Mouse (Mus musculus): ENCODE measurements around the gene Tnp1.

Gene Tnp1

GRCm38 (mm10) chr1:73015731-73016130 lies at the start of gene Tnp1:
Gene Tnp1 (minus strand): TSS chr1:73015909.
- DNase-seq (ENCODE audit: low read depth) = no peak

GRCm38 (mm10) chr1:73064336-73064735 lies 48.6 kb upstream of the Tnp1 start:
- DNase-seq (ENCODE audit: low read depth) = no peak

- DNase-seq (ENCODE audit: low read depth) = no peak
Measured at GRCm38 (mm10) chr1:73061491-73062233, 46.0 kb upstream of the Tnp1 start.

- DNase-seq (ENCODE audit: low read depth) = no peak
Measured at GRCm38 (mm10) chr1:73060271-73060670, 44.6 kb upstream of the Tnp1 start.

- DNase-seq (ENCODE audit: low read depth) = no peak
Measured at GRCm38 (mm10) chr1:73056266-73057001, 40.7 kb upstream of the Tnp1 start.

- no peak for DNase-seq (ENCODE audit: low read depth)
Measured at GRCm38 (mm10) chr1:73055820-73056219, 40.1 kb upstream of the Tnp1 start.

GRCm38 (mm10) chr1:73055206-73055605 lies 39.5 kb upstream of the Tnp1 start:
- no peak for DNase-seq (ENCODE audit: low read depth)

- no peak for DNase-seq (ENCODE audit: low read depth)
Measured at GRCm38 (mm10) chr1:73053545-73054326, 38.0 kb upstream of the Tnp1 start.

- no peak for DNase-seq (ENCODE audit: low read depth)
Measured at GRCm38 (mm10) chr1:73046896-73047672, 31.4 kb upstream of the Tnp1 start.

GRCm38 (mm10) chr1:73045948-73046685 lies 30.4 kb upstream of the Tnp1 start:
- DNase-seq (ENCODE audit: low read depth) = no peak

- DNase-seq (ENCODE audit: low read depth) = no peak
Measured at GRCm38 (mm10) chr1:73043671-73044070, 28.0 kb upstream of the Tnp1 start.

GRCm38 (mm10) chr1:73040691-73041425 lies 25.1 kb upstream of the Tnp1 start:
- DNase-seq (ENCODE audit: low read depth) = no peak

- DNase-seq (ENCODE audit: low read depth) = no peak
Measured at GRCm38 (mm10) chr1:73038532-73038931, 22.8 kb upstream of the Tnp1 start.

GRCm38 (mm10) chr1:73036536-73036935 lies 20.8 kb upstream of the Tnp1 start:
- no peak for DNase-seq (ENCODE audit: low read depth)

GRCm38 (mm10) chr1:73035726-73036125 lies 20.0 kb upstream of the Tnp1 start:
- DNase-seq (ENCODE audit: low read depth) = no peak

- no peak for DNase-seq (ENCODE audit: low read depth)
Measured at GRCm38 (mm10) chr1:73032491-73032890, 16.8 kb upstream of the Tnp1 start.

- DNase-seq (ENCODE audit: low read depth) = no peak
Measured at GRCm38 (mm10) chr1:73028741-73029140, 13.0 kb upstream of the Tnp1 start.

- no peak for DNase-seq (ENCODE audit: low read depth)
Measured at GRCm38 (mm10) chr1:73027381-73027780, 11.7 kb upstream of the Tnp1 start.

GRCm38 (mm10) chr1:73026786-73027299 lies 11.1 kb upstream of the Tnp1 start:
- DNase-seq (ENCODE audit: low read depth) = no peak

GRCm38 (mm10) chr1:73026157-73026556 lies 10.4 kb upstream of the Tnp1 start:
- DNase-seq (ENCODE audit: low read depth) = no peak

Measured in 416B (cell line).